26 mouse cellular contexts compared by ENCODE assay signal in genomic region chr11:118934925-118935324, GRCm38 (mm10). TPM values are rescaled to one million over a fixed set of nuclear protein-coding genes. Genes with fewer than 3 reads are reported as not detected.
"Had no signal": no experiment of that assay in that cellular context is flagged by ENCODE, and none has a peak within 500 bp of the region (broad histone marks: within the 10 kb centered on the region; RNA-seq: fewer than 3 reads in every experiment).

No protein-coding gene starts in this region.

- H3K9me3 ChIP-seq: lung, embryonic 15.5 days; midbrain, embryonic 10.5 days; midbrain, embryonic 13.5 days; stomach, embryonic 15.5 days had no signal

- ATAC-seq: lung, postnatal 0 days; midbrain, embryonic 13.5 days; midbrain, embryonic 16.5 days had no signal

- H3K9ac ChIP-seq: liver, embryonic 14.5 days; lung, embryonic 15.5 days; midbrain, embryonic 13.5 days; neural tube, embryonic 13.5 days; neural tube, embryonic 15.5 days; stomach, embryonic 15.5 days had no signal

- H3K27me3 ChIP-seq: lung, embryonic 15.5 days; midbrain, embryonic 13.5 days; neural tube, embryonic 13.5 days; neural tube, embryonic 15.5 days had no signal

- H3K4me2 ChIP-seq: lung, embryonic 15.5 days; midbrain, embryonic 13.5 days; neural tube, embryonic 13.5 days; neural tube, embryonic 15.5 days; stomach, embryonic 15.5 days had no signal

- H3K36me3 ChIP-seq: lung, embryonic 15.5 days; midbrain, embryonic 10.5 days; midbrain, embryonic 13.5 days; neural tube, embryonic 13.5 days; neural tube, embryonic 15.5 days; stomach, embryonic 15.5 days had no signal

- H3K4me1 ChIP-seq: lung, embryonic 15.5 days; midbrain, embryonic 13.5 days; neural tube, embryonic 15.5 days; stomach, embryonic 15.5 days had no signal

- H3K4me3 ChIP-seq: lung, embryonic 15.5 days; midbrain, embryonic 10.5 days; midbrain, embryonic 13.5 days; myocyte; neural tube, embryonic 13.5 days; neural tube, embryonic 15.5 days; stomach, embryonic 15.5 days had no signal

- DNase-seq: lung, adult 18-20 months; lung, postnatal 4 days; retina, postnatal 1 day; right cerebral cortex, adult 18-20 months; right cerebral cortex, postnatal 25 days; right cerebral cortex, postnatal 4 days; spleen, adult 18-20 months; thymus, adult 2 months; thymus, postnatal 25 days; thymus, postnatal 4 days had no signal

- H3K27ac ChIP-seq: liver, embryonic 14.5 days; lung, embryonic 15.5 days; midbrain, embryonic 13.5 days; neural tube, embryonic 13.5 days; neural tube, embryonic 15.5 days; stomach, embryonic 15.5 days; stomach, postnatal 0 days had no signal

RNA-seq across cellular contexts. Expression of gene Rbfox3, which starts 23.5 kb away (rescaled TPM):
- total RNA-seq: megakaryocyte, adult 5-6 weeks; megakaryocyte-erythroid progenitor cell, adult 5-6 weeks had no signal
- polyA plus RNA-seq: myocyte had no signal

RNA-seq across cellular contexts. Expression of gene Enpp7, which starts 53.1 kb away (rescaled TPM):
- total RNA-seq: megakaryocyte, adult 5-6 weeks; megakaryocyte-erythroid progenitor cell, adult 5-6 weeks had no signal
- polyA plus RNA-seq: liver, embryonic 14.5 days; liver, embryonic 16.5 days; lung, embryonic 15.5 days; lung, postnatal 0 days; midbrain, embryonic 10.5 days; midbrain, embryonic 13.5 days; midbrain, embryonic 16.5 days; myocyte; neural tube, embryonic 11.5 days; neural tube, embryonic 13.5 days; neural tube, embryonic 15.5 days; stomach, embryonic 15.5 days; stomach, postnatal 0 days; testis, adult 2 months had no signal
